Mouse (Mus musculus) G1E (cell line): ENCODE results near the gene Tspan17.

Source experiments
- CTCF ChIP-seq: IDR thresholded peaks from 2 replicates; pipeline ENCODE4 v1.5.1; 2012; ENCODE audit warnings: low read depth, low read length, inconsistent platforms, mixed read lengths
- GATA1 ChIP-seq: IDR thresholded peaks from 2 replicates; pipeline ENCODE4 v1.6.1; 2012; ENCODE audit warnings: borderline replicate concordance, low read length, inconsistent platforms, mixed read lengths
- POLR2AphosphoS5 ChIP-seq: IDR thresholded peaks from 2 replicates; pipeline ENCODE4 v1.6.1; 2012; ENCODE audit warnings: low read depth, low read length, inconsistent platforms; ENCODE audit not compliant: insufficient replicate concordance
- TAL1 ChIP-seq: conservative IDR thresholded peaks from 2 replicates; pipeline ENCODE4 v1.6.1; 2012; ENCODE audit warnings: low read depth, low read length, inconsistent platforms, mixed read lengths

DNA sequence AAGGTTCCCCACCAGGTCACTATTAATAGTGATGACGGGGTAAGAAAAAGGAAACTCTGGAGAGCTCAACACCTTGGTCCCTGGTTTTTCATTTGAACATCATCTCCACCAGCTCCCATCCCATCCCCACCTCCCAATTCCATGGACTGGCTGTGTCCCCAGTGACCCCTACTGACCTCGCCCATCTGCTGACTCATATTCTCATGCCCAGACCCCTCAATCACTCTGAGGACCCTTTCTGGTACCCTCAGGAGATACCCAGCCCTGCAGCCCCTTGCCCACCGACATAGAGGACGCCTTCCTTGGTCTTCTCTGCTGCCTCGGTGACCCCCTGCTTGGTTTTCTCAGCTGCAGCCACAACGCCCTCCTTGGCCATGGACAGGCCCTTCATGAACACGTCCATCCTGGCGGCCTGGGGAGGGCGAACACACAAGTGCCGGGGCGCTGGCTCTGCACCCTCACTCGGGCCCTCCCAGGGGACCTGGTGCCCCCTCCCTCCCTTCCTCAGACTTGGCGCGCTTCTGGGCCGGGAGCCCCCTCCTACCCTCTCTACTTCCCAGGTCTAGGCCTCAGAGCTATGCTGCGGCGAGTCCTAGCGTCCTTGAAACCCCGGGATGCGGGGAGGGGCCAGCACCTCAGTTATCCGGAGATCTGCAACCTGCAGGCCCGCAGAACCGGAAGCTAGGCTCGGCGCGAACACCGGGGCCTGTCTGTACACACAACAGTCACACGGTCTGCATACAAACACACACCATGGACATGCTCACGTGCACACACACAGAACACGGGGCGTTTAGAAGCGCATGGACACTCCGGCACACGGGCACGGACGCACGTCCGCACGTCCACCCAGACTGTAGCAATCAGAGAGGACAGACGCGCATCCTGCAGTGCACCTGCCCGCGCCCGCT, 23.6 kb upstream of the Tspan17 start:
- TF ChIP-seq CTCF (no peak), GATA1 (no peak), POLR2AphosphoS5 (no peak), TAL1 (no peak)
